Mouse (Mus musculus) 416B (cell line): ENCODE measurements at regions not wholly inside any gene's neighbourhood (a gene's known extent, or its start where the extent isn't known, plus 50 kb on each side); places are given as distances from the start of the nearest gene placed in this dataset.

ENCODE experiments used
- DNase-seq: peaks from one replicate; pipeline ENCODE4 v3.0.0; 2011; ENCODE audit warnings: low read depth

DNA sequence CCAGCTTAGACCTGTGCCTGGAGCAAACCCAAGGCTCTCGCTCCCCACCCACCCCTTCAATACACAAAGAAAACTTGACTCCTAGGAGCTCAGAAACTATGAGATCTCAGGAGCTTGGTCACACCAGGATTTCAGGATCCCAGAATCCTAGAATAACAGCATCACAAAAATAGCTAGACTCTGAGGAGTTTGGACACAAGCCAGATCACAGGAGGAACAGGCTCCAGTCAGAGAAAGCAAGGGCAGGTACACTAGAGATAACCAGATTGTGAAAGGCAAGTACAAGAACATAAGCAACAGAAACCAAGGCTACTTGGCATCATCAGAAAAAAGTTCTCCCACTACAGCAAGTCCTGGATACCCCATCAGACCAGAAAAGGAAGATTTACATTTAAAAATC is 221.5 kb downstream of the Epha7 start:
- DNase-seq = no peak

DNA sequence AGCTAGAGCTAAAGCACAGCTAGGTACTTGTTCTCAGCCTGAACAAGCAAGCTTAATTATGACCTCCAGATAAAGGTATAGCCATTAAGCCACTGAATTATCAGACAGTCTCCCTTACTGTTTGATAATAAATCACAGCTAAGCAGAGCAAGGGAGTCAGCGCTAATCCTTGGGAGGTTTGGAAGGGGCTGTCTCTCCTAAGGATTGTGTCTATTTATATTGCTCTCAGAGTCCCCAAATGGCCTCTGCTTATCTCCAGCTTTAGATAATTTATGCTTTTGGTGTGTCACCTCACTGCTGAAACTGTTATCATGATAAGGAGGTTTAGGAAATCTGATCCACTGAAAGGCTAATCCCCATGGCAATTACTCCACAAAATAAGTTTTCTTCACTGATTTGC is 227.1 kb downstream of the Epha7 start:
- no peak for DNase-seq

DNA sequence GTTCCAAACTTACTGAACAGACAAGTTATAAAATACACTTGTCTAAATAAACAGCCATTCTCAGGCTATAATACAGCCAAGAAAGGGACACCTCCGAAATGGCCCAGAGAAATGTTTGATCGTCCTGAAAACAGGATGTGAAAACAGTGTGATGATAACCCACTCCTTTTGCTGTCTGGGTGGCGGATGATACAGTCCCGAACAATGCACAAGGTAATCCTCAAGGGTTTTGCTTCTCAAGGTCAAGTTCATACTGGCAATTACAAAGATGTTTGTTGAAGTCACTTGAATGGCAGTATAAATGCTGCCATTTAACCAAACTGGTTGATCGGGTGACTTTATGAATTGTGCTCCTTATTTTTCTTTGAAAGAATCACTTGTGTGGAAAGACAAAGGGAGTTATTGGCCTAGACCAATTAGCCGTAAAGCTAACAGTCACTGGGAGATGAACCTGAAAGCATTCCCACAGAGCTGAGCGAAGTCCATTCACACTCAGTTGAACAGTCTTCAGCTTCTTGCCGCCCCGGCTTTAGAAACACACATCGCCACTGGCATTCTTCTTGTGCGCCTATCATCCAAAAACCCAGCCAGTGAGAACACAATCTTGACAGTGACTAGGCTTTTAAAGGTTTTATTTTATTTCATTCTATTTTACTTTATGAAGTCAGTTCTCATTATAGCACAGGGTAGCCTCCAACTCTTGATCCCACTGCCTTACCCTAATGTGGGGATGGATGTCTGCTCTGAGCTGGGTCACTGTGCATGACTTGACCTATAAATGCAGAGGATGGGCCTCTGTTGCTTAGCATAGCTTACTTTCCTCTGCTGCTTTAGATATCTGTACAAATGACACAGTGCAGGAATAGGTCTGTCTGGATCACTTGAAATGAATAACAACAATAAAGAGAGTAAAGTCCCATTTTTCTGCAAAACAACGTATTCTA is 256.0 kb downstream of the Epha7 start:
- DNase-seq = no peak

DNA sequence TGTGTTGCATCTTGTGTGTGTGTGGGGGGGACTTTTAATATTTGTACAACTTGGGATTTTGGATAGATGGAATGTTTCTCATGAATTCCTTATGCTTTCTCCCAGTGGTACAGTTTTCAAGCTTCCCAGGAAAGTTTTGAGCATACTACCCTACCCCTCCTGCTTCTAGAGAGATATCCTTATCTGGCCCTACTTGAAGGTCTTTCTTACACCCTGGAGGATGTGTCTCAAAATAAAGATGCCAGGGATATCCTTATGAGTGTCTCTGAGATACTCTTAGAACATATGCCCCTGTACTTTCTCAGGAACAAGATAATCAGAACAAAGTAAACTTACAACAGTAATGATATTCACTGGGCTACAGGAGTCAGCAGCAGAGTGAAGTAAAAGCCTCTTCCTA is 261.3 kb downstream of the Epha7 start:
- DNase-seq = no peak

DNA sequence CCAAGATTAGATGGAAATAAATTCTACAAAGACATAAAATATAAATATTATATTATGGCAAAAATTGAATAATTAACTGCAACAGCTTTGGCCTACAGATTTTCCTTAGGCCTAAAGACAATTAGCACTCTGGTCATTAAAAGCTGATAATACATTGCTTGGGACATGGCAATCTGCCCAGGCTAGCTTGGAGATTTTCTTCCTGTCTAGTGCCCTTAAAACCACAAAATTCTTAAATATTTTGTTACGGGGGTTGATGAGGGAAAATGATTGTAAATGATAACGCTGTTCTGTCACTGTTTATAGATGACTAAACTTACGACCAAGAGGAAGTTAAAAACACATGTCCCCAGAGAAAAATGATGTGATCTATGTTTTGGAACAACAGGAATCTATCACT is 261.9 kb downstream of the Epha7 start:
- peak; percentile 21 for DNase-seq

DNA sequence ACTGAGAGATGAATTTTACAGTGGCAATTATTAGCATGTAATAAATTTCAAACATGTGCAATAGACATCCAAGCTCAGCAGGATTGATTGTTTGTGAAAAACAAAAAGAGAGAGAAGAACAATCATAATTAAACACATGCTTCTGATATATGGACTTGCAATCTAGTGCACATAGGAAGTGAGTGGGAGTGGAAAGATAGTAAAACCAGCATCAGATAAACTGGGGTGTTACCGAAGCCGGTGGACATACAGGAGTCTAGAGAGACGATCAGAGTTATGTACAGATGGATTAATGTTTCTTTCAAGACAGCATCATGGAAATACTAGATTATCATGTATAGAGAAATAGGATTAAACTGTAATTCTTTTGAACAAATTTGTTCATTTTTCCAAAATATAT is 263.8 kb downstream of the Epha7 start:
- no peak for DNase-seq

DNA sequence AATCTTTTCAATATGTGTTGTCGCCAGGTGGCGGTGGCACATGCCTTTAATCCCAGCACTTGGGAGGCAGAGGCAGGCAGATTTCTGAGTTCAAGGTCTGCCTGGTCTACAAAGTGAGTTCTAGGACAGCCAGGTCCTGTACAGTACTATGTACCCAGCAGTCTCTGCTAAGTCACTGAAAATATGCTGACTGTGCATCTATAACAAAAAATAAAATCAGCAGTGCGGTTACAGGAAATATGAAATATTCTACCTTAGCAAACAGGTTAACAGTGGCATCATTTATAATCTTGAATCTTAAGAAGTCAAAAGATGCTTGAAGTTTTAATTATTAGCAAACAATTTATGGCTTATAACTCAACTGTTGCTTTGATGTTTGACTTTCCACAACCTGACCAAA is 265.5 kb downstream of the Epha7 start:
- DNase-seq = no peak

DNA sequence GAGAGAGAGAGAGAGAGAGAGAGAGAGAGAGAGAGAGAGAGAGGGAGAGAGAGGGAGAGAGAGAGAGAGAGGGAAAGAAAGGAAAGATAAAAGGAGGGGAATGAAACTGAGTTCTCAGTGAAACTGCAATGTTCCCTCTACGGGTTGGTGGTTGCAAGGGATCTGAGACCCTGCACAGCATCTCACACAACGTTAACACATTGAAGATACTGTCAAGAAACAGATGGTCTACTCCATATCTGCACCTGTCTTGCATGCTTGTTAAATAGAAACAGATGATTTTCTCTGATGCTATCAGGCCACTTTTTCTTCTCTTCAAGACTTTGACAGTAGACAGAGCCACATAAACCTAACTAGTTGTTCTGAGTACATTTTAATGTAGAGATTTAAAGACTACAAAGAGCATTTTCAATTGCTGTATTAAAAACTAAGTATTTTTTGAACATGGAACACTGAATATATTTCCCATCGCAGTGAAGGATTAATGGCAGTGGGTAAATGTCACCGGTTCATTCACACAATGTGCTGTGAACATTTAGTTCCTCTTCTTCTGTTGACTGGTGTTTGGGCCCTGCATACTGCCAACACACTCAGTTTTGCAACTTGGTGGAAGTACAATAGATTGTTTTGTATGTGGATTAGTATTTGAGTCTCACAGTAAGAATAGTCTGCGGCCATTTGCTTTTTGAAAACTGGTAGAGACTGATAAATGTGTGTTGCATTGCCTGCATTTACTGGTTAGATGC is 270.8 kb downstream of the Epha7 start:
- no peak for DNase-seq

DNA sequence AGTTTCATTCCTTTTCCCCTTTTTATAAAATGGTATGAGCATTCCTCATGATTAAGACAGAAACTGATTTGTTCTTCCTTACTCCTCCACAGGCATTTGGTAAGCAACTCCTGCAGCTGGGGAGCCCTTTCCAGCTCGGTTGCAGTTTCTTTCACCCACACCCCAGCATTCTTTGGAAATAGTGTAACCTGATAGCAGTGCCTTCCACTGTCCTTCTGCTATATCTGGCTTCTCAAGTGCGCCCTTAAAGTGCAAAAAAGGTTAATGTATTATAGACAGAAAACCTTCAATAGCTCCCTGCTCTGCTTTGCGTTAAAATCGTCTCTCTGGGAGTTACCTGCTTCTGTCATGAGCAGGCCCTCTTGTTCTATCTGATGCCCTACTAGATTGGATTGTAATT is 278.0 kb downstream of the Epha7 start:
- DNase-seq = no peak

DNA sequence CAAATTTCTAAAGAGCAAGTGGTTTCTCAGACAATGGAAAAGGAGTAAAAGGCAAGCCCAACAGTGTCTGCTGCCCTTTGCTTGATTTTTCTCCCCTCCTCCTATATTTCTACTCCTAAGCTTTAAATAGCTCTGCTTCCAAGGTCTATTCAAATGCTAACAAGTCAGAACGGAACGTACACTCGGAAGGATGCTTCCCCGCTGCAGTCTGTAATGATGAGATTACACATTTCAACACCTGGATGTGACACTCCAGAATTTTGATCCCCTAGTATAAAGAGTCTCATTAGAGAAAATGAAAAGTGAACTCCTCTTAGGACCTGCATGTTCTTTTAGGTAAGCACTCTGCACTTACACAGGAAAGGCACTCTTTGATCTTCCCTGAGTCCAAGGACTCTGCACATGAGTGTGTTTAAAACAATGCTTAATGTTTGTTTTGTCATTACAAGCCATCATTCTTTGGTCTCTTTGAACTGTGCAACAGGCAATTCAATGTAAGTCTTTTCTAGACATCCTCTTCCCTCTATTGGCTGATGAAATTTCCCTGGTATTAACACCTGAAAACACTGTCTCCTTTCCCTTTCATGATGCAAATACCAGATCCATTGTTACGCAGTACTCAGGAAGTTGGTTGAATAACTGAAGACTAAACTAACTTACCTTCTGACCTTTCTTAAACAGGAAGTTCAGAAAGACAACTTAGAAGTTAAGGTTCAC is 278.7 kb downstream of the Epha7 start:
- DNase-seq = no peak

DNA sequence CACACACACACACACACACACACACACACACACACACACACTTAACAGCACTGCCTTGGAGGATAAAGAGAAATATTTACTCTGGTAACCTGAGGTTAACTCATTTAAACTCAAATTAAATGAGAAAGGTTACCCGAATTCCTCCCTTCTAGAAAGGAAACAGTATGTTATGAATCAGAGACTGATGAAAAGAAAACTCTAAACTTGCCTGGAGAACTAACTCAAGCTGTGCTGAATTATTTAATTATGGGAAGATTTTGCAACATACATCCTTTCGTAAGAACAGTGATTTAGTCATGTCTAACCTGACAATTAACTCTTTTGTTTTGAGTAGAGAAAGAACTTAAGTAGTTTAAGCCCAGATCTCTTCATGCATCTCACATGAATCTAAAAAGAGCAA is 289.4 kb downstream of the Epha7 start:
- no peak for DNase-seq

DNA sequence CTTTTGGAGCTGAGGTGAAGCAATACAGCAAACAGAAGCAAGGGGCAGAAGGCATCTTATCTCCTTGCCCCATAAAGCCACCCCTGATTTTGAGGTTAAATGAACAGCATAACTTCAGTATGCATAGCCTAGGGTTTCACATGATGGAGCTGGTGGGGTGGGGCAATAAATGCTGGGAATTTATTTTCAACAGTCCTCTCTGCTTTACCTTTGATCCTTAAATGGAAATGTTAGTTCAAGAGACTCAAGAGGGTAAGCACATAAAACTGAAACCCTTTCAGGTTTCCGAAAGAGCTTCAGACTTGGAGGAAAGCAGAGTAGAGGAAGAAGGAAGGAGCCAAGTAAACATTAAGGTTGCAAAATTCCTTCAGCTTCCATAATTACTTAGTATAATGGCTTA is 290.5 kb downstream of the Epha7 start:
- DNase-seq = peak; percentile 16

DNA sequence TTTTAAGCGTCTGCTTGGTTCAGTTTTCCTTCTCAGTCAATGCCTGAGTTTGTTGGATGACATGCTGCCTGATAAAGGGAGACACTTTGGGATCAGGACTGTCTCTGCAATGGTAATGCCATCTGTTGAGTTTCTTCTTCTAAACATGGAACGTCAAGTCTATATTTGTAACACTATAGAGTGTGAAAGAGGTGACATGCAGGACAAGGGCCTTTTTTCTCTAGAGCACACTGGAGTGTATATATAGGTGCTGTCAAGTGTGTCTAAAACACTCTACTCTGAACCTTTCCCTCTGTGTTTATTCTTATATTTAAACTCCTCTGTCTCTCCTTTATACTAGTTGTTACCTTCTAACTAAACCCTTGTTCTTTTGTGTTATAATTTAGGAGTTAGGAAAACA is 299.6 kb downstream of the Epha7 start:
- DNase-seq = no peak

DNA sequence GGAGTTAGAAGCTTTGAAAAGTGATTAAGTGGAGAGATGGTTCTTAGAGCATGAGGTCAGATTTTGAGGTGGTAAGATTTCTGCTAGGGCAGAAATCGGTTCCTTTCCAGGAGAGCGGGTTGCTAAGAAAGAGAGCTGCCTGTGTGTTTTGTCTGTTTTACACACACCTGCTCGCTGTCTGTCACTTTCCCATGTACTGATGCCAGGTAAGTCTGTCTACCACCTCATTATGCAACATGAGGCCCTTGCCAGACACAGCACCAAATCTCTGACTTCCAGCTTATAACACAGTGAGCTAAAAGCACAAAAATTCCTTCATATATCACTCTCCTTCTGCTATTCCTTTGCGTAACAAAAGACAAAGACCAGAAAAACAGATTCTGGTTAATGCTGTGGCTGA is 304.1 kb downstream of the Epha7 start:
- no peak for DNase-seq

DNA sequence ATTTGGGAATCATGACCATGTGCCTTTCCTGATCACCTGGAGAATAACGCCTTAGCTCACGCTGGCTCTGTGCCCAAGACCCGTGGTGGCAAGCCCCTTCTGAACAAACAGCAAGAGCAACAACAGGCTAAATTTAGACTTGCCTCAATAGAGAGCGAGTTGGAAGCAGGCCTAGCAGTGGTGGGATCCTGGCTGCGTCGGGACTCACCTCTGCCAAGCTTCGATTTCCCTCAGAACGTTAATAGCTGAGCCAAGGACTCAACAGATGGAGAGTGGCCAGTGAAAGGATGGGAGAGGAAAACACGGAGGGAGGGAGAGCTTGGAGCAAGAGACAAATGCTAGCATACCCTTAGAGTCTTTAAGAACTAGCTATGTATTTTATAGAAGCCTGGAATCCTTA is 305.0 kb downstream of the Epha7 start:
- DNase-seq = no peak

DNA sequence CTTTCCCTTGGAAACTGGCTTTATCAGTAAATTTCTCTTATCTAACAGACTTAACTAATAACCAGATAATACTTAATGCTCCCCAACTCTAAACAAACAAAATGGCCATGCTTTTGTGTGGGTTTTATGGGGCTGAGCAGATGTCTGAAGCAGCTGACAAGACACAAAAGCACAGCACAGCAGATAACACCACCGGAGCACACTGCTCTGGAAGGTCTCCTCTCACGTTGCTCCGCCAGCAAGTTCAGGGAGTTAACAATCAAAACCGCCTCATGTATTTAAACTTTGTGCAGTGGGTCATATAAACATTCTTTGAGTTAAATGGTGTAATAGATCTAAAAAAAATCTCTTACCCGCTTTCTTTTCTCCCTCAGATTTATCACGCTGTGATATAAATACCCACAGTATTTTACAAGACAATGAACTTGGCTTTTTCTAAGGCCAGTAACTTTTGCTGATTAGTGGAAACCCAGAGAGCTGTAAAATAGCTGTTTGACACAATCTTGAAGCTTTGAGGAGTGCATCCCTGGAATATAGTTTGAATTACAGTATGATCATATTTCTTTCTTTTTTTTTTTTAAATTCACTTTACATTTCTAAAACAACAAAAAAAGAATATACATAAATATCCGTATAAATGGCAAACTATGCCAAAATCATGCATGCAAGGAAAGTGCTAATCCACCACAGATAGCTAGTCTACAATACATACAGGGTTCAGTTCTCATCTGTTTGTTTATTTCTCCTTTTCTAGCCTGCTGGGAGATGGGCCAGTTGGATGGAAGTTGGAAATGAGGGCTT is 305.9 kb downstream of the Epha7 start:
- DNase-seq = no peak

DNA sequence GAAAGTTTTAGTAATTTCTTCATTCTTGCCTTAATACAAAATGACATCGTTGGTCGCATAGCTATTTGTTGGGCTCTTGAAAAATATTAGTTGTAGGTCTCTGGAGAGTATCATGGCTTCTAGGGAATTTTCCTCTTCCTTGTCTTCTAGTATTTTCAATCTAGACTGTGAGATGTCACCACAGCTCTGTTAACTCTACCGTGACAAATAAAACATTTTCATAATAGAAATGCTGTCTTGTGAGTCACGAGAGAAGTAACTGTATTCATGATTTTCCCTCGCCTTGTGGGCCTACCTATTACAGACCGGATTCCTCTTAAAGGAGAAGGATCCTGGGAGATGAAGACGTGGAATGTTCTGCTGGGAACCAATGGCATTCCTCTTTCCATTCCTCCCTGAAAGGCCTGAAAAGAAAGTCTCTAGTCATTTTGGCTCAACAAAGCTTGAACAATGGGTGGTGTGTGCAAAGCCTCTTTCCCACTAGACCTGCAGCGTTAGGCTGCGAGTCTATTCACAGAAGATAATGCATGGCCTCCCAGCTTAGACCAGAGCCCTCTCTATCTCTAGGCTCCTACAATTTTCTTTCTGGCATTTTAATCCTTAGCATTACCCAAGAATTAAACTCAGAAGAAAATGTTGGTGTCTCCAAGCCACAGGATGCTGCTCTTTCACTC is 306.7 kb downstream of the Epha7 start:
- no peak for DNase-seq

DNA sequence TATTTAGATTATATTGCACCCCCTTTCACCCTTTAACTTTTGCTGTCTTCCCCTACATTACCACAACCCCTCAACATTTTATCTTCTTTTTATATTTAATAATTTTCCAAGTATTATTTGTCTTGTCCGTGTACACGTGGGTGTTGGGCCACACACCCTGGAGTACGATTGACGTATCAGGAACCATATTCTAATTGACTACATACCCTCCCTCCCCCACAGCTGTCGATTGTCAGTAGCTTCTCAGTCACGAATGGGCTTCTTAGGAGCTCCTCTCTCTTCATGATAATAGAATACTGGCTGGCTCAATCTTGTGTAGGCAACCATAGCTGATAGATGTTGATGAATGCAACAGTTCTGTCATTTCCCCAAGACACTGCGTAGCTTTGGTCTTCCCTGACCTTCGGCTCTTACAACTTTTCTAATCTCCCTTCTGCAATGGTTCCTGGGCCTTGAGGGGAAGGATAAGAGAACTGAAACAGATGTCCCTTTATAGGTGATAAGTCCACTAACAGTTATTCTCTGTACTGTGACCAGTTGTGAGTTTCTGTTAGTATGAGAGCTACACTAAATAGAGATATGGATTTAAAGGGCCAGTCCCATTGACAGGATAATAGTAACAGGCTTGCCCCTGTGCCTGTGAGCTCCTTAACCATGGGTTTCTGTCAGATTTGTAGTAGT is 310.9 kb downstream of the Epha7 start:
- no peak for DNase-seq

DNA sequence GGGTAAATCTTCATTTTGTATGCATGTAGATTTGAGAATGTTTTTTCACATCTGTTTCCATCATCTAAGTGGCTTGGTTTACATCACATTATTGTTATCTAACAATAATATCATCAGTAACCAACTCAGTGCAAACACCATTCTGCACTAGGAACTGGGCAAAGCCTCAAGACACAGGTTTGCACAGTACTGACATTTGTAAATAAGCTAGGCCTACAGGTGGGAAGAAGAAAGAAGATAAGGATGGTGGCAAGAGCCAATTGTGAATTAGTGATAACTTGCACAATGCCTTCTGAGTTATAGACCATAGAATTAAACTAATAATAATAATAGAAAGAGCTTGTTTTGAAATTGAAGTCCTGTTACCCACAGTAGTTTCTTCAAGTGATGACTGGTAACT is 317.6 kb downstream of the Epha7 start:
- no peak for DNase-seq

DNA sequence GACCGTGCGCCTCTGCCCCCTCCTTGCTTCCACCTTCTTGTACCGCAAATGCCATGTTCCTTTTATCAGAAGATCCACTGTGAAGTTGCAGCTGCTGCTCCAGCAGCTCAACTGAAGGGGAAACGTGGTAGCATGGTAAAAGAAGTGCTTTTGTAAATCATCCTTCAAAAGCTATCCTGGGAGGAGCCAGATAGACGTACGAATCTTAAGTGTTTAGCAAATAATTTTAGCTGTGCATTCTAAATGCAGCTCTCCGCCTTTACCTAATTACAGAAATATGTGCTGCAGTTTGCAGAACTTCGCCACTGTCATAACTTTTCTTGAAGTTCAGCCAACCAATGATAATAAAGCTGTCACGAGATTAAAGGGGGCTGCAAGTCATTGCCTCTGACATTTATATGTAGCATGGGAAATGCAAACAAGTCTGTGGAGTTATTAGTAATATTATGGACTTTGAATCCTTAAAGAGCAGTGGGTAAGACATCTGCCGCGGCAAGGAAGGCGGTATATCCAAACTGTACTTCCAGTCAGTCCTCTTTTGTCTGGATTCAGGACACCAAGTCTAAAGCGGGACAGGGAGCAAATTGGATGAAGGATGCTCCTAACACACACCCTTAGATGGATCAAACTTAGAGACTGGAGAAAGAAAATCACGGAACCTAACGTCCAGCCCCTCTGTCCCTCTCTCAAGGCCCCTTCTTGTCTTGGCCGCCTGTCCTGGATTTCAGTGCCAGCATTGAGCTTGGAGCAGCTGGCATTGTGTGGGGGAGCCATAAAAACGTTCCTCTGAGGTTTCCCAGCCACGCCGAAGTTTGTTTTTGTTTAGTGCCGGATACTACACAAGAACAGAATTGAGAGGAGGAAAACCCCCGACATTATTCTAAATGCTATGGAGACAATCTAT is 320.7 kb downstream of the Epha7 start:
- DNase-seq = no peak
